Mouse (Mus musculus) bone marrow, adult 2 months (tissue): ENCODE results near the gene Copz2. TPM values are rescaled to one million over a fixed set of nuclear protein-coding genes. Genes with fewer than 3 reads are reported as not detected.

ENCODE experiments used
- H3K27ac ChIP-seq: fragments of 200-500 bp; 2 replicates; pipeline ENCODE4 v1.5.1; 2012; ENCODE audit warnings: low read depth, mild to moderate bottlenecking, control low read depth, inconsistent platforms, low read length; ENCODE audit not compliant: control insufficient read depth, poor library complexity, insufficient read depth
- H3K4me1 ChIP-seq: fragments of 200-500 bp; 2 replicates; pipeline ENCODE4 v1.6.1; 2011; ENCODE audit warnings: low read length; ENCODE audit not compliant: control insufficient read depth, insufficient read depth
- H3K4me3 ChIP-seq: fragments of 200-500 bp; replicated peaks from 2 replicates; pipeline ENCODE3; 2011; ENCODE audit warnings: mild to moderate bottlenecking, low read depth, low read length, control low read depth; ENCODE audit not compliant: control insufficient read depth
- CTCF ChIP-seq: fragments of 200-500 bp; IDR thresholded peaks from 2 replicates; pipeline ENCODE4 v1.5.1; 2011; ENCODE audit warnings: low read length, control low read depth; ENCODE audit not compliant: control insufficient read depth, insufficient read depth
- POLR2A ChIP-seq: fragments of 200-500 bp; IDR thresholded peaks from 2 replicates; pipeline ENCODE4 v1.6.1; 2011; ENCODE audit warnings: low read depth, mild to moderate bottlenecking, control low read depth, low read length, borderline replicate concordance; ENCODE audit not compliant: control insufficient read depth
- WGBS: fragments of 180-500 bp; shearing (Covaris S2); methylation state at CpG from one replicate; pipeline ENCODE4 v1.1.7; 2018; 5-methylcytosine and 5-hydroxymethylcytosine counted together
- polyA plus RNA-seq: library from polyadenylated mRNA; stranded (reverse); fragments of >200 nt; gene quantifications from 2 replicates; pipeline ENCODE4 v1.2.4, GENCODE M21; 2011; ENCODE audit warnings: low replicate concordance; ENCODE audit not compliant: missing spikeins, insufficient read depth, insufficient read length

Gene Copz2
- polyA plus RNA-seq, 1 experiment: 19.2 TPM

- no peak for TF ChIP-seq CTCF
- no peak for TF ChIP-seq POLR2A
- Histone ChIP-seq H3K27ac (no peak overlapping the region), H3K4me1 (no peaks in the 10 kb centered on the region), H3K4me3 (no peak overlapping the region)
- 1% methylated on average over 35 of the region's 35 CpGs for WGBS
Measured at GRCm38 (mm10) chr11:96875745-96876144, 26.1 kb downstream of the Copz2 start.

- Histone ChIP-seq H3K4me3 (no peak overlapping the region), H3K27ac (no peak overlapping the region), H3K4me1 (no peaks in the 10 kb centered on the region)
- TF ChIP-seq POLR2A (no peak), CTCF (no peak)
- 57% methylated on average over 13 of the region's 13 CpGs for WGBS
Measured at GRCm38 (mm10) chr11:96876300-96877040, 26.8 kb downstream of the Copz2 start.

- H3K4me1 ChIP-seq: no peaks in the 10 kb centered on the region
- no peak overlapping the region for H3K4me3 ChIP-seq
- WGBS: 35% methylated on average over 4 of the region's 4 CpGs
- no peak overlapping the region for H3K27ac ChIP-seq
- TF ChIP-seq POLR2A (no peak), CTCF (no peak)
Measured at GRCm38 (mm10) chr11:96877071-96877470, 27.4 kb downstream of the Copz2 start.

GRCm38 (mm10) chr11:96878715-96879114, 29.0 kb downstream of the Copz2 start:
- Histone ChIP-seq H3K27ac (no peak overlapping the region), H3K4me1 (no peaks in the 10 kb centered on the region), H3K4me3 (no peak overlapping the region)
- WGBS: 3% methylated on average over 3 of the region's 3 CpGs
- TF ChIP-seq CTCF (no peak), POLR2A (no peak)

- Histone ChIP-seq H3K27ac (no peak overlapping the region), H3K4me1 (no peaks in the 10 kb centered on the region), H3K4me3 (no peak overlapping the region)
- WGBS: 14% methylated on average over 7 of the region's 7 CpGs
- TF ChIP-seq POLR2A (no peak), CTCF (no peak)
Measured at GRCm38 (mm10) chr11:96879359-96879758, 29.7 kb downstream of the Copz2 start.

- no peaks in the 10 kb centered on the region for H3K4me1 ChIP-seq
- WGBS: 73% methylated on average over 9 of the region's 9 CpGs
- no peak overlapping the region for H3K27ac ChIP-seq
- no peak overlapping the region for H3K4me3 ChIP-seq
- TF ChIP-seq CTCF: no peak
Measured at GRCm38 (mm10) chr11:96880296-96880695, 30.6 kb downstream of the Copz2 start.

GRCm38 (mm10) chr11:96885901-96886340, 36.3 kb downstream of the Copz2 start:
- no peak for TF ChIP-seq CTCF
- Histone ChIP-seq H3K27ac (no peak overlapping the region), H3K4me3 (no peak overlapping the region), H3K4me1 (no peaks in the 10 kb centered on the region)
- 69% methylated on average over 5 of the region's 5 CpGs for WGBS

GRCm38 (mm10) chr11:96886942-96887546, 37.4 kb downstream of the Copz2 start:
- TF ChIP-seq CTCF (no peak), POLR2A (no peak)
- 57% methylated on average over 8 of the region's 8 CpGs for WGBS
- Histone ChIP-seq H3K27ac (no peak overlapping the region), H3K4me1 (no peaks in the 10 kb centered on the region), H3K4me3 (no peak overlapping the region)

GRCm38 (mm10) chr11:96891784-96892527, 42.3 kb downstream of the Copz2 start:
- 77% methylated on average over 14 of the region's 14 CpGs for WGBS
- Histone ChIP-seq H3K4me3 (no peak overlapping the region), H3K4me1 (no peaks in the 10 kb centered on the region; the same call in 1 of the 2 replicates), H3K27ac (no peak overlapping the region)
- TF ChIP-seq CTCF (no peak), POLR2A (no peak)
